Mouse (Mus musculus) testis, postnatal 14 days (tissue): ENCODE measurements around the gene Tmem109.

Experiments used
- DNase-seq: peaks from one replicate; pipeline ENCODE4 v3.0.0; 2021; ENCODE audit warnings: low spot score

The Tmem109 gene

DNA sequence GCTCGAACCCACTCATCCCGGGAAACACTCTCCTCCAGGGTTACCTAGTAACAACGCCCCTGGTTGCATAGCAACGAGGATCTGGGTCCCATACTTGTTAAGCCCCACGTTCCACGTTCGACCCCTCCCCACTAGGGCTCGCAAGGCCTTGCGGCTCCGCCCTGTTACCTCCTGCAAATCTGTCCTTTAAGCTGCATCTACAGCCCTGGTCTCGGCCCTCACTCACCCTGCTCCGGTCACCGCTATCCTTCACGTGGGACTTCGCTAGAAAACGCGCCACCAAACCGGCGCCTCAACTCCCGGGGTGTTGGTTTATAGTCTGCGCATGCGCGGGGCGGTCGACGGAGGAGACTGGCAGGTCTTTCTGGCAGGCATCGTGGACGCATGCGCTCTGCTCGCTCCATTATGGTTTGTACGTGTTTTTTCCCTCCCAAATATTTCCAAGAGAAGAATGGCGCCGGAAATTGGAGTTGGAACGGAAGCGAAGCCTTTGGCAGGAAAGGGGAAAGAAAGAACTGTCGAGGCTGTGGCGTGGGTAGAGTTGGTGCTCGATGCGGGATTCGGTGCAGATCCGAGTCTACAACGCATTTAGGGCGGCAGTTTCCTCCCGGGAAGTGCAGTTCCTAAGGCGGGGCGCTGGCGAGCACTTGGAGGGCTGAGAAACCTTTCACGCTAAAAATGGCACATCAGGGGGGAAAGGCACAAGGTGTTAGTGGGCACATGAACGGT lies at the start of gene Tmem109:
Gene Tmem109 (minus strand): TSS at position 576 of the 729 bp plus-strand sequence.
- peak; percentile 90 for DNase-seq

- DNase-seq: no peak
These were observed 48.8 kb upstream of the Tmem109 start for GRCm38 (mm10) chr19:10930641-10931040.

DNA sequence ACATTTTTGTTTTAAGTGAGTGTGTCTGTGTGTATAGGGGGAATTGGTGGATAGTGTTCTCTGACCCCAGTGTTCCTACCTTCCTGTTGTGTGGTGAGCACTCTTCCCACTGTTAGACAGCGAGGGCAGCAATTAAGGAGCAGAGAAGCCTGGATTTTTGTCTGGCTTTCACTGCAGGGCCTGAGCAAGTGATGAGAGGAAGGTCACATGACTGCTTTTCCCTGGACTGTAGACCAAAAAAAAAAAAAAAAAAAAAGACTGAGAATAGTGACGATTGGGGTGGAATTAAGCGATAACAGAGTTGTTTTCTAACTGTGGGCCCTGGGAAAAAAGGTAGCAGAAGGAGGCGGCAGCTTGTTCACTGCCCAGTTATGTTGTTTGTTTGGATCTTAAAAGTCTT lies 44.9 kb upstream of the Tmem109 start:
- no peak for DNase-seq

GRCm38 (mm10) chr19:10926123-10926621 lies 44.4 kb upstream of the Tmem109 start:
- no peak for DNase-seq

GRCm38 (mm10) chr19:10924220-10924619 lies 42.4 kb upstream of the Tmem109 start:
- no peak for DNase-seq

DNA sequence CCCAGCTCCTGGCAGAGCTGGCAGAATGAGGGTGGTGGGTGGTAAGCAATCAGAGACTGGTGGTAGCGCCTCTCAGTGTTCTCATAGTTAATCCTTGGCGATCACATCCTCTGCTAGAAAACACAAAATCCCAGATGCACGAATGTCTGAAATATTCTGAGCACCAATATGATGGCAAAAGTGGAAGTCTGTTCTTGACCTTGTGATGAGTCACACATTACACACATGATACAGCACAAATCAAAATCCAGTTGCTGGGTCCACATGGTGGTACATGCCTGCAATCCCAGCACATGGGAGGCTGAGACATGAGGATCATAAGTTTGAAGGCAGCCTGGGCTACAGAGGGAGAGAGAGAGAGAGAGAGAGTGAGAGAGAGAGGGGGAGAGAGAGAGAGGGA lies 39.3 kb upstream of the Tmem109 start:
- DNase-seq: no peak

- no peak for DNase-seq
These were observed 38.7 kb upstream of the Tmem109 start, which contains the start of gene Zp1 for GRCm38 (mm10) chr19:10920532-10920931. Zp1 (minus strand) TSS chr19:10920632.

- no peak for DNase-seq
These were observed 36.7 kb upstream of the Tmem109 start for GRCm38 (mm10) chr19:10918321-10918991.

- no peak for DNase-seq
These were observed 34.7 kb upstream of the Tmem109 start for GRCm38 (mm10) chr19:10916506-10916905.

DNA sequence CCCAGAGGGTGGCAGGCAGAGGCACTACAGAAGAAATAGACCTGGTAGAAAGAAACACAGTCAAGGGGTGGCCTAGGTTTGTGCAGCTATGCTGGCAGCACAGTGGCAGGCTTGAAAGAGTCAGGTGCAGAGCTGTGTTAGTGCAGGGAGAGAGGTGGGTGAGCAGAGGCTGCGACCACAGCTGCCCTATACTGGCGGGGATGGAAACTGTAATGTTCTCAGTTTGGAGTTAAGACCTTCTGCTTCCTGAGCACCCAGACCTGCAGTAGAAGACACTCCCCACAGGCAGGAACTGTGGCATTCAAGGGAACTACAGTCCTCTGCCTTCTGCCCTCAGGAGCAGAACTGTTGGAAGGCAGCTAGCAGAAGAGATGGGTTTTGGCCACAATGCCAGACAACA lies 33.1 kb upstream of the Tmem109 start:
- DNase-seq: no peak

GRCm38 (mm10) chr19:10914291-10914690 lies 32.5 kb upstream of the Tmem109 start:
- DNase-seq: no peak

DNA sequence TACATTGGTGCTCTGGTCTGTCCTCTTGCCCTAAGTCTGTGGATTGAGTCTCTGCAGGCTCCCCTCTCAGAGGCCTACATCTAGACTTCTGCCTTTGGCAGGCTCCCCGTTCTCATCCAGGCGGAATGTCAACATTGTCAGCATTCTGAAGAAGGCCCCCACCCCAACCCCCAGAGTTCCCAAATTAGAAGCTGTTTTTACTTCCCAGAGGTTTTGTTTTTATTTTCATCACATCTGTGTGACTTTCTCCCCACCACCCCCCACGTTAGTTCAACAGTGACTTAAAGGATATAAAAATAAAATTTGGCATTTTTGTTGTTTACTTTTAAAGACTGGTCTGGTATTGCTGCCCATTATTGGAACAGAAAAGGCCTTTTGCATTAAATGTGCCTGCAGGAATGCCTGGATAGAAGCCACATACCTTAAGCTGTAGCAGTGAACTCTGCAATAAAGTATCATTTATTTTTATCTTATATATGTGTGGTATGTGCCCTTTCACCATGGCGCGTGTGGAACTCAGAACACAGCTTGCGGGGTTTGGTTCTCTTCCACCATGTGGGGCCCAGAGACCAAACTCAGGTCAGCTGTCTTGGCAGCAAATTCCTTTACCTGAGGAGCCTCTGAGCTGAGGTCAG lies 27.4 kb upstream of the Tmem109 start:
- no peak for DNase-seq

DNA sequence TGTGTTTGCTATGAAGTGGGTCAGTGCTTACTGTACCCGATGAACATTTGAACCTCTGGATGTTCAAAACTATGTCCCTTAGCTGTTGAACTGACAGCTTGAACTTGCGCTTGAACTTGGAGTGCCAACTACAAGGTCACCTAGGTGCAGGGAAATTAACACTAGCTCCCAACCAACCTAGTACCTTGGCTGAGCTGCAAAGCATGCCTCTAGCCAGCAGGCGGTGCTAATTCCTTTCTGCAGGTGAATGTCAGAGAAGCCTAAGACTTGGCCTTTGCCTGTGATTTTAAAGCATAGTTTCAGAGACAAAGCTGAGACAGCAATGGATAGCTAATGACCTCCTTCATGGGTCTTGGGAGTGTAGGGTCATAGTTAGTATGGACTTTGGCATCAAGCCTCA lies 26.1 kb upstream of the Tmem109 start:
- no peak for DNase-seq

GRCm38 (mm10) chr19:10905728-10906000 lies 23.9 kb upstream of the Tmem109 start:
- no peak for DNase-seq

DNA sequence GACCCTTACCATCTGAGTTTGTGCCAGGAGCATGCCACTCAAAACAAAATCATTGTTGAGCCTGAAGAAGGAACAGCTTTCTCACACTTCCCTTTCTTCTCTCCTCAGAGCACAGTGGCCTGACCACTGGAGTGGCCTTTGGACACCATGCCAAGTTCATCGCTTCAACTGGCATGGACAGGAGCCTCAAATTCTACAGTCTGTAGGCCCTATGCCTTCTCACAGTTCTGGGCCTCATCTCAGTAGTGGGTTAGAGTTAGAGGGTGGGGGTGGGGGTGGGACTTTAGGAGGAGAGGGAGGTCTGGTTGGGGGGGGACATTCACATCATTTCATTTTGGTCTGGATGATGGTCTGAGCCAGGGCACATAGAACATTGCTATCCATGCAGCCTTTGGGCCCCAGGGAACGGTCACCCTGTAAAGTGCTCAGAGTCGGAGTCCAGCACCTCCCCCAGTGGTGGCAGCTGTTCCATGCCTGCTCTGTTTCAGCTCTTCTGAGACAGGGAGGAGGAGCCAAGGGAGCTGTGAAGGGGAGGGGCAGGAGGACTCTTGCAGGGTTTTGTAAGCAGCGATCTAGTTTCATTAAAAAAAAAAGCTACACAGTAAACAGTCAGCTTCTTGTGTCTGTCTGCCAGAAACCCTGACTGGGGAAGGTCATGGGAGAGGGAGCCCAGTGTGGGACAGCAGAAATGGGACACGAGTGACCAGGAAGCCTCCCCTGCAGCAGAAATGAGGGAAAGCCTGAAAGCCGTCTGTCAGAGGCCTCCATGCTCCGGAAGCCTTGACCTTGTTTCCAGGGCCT lies 23.3 kb upstream of the Tmem109 start:
- DNase-seq: peak; percentile 67

- no peak for DNase-seq
These were observed 22.7 kb upstream of the Tmem109 start for GRCm38 (mm10) chr19:10904512-10904911.

DNA sequence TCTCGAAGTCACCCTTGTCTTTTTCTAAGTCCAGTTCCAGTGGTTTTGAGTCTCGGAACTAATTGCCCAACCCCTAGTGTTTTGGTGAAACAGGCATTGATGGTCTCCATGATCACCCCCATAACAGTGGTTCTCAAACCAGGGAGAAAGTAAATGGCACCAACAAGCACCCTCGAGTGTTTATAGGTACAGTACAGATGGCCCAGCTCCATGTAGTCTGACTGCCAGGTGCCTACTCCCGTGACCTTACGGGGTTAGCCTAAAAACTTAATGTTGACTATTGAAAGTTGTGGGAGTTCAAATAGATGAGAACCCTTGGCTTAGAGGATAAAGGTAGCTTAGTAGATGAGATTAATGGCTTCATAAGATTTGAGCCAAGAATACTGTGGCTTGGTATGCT lies 19.2 kb upstream of the Tmem109 start:
- no peak for DNase-seq

DNA sequence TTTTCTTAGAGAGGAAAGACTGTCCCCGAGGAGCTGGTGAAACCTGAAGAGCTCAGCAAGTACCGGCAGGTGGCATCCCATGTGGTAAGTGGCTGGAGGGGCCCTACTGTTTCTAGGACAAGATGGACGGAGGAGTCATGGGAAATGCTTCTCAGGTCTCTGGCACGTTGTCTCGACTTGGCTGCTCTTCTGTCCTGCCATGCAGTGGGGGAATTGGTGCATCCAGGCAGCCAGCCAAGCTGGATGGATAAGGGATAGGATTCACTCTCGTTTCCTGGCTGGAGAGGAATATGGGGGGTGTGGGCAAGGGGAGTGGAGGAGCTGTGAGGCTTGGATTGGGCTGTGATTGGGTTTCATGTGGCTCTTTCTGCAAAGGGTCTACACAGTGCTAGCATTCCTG lies 18.5 kb upstream of the Tmem109 start:
- DNase-seq: no peak

GRCm38 (mm10) chr19:10897491-10897890 lies 15.7 kb upstream of the Tmem109 start:
- DNase-seq: no peak

- no peak for DNase-seq
These were observed 15.0 kb upstream of the Tmem109 start for GRCm38 (mm10) chr19:10896849-10897248.

DNA sequence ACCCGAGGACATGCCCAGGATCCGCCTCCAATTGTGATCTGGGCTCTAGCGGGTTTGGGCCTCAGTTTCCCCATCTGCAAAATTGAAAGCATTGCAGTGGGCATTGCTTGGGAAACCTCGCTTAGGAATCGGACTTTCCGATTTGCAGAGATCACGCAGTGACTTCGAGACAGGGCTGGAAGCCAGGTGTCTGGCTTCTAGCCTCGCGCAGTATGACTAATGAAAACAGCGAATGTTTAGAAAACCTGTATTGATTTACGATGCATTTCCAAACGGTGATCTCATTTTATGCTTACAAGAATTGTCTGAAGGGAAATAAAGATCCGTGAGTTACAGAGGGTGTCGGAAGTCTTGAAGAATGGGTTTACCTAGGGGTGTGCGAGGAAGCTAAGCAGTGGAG lies 13.9 kb upstream of the Tmem109 start:
- no peak for DNase-seq

GRCm38 (mm10) chr19:10895016-10895528 lies 13.3 kb upstream of the Tmem109 start, which contains the start of gene Prpf19:
Prpf19 (plus strand) TSS chr19:10895231.
- peak; percentile 97 for DNase-seq
